Mouse (Mus musculus) common myeloid progenitor, adult 5-6 weeks (primary cell): ENCODE data around the gene Creld2. TPM values are rescaled to one million over a fixed set of nuclear protein-coding genes. Genes with fewer than 3 reads are reported as not detected.

ENCODE experiments used
- ATAC-seq: replicated peaks from 2 replicates; pipeline ENCODE4 v1.8.0; 2016; ENCODE audit warnings: low read depth, mild to moderate bottlenecking, moderate TSS enrichment, inconsistent platforms; ENCODE audit not compliant: poor library complexity, severe bottlenecking
- total RNA-seq: library from RNA; stranded (forward); fragments of 200-1000, 187-1606 nt; gene quantifications from 2 replicates; pipeline ENCODE4 v1.2.3, GENCODE M21; 2017

Creld2 gene
- total RNA-seq, 1 experiment from 2014 or later, result 55.5 TPM

- peak; percentile 84 for ATAC-seq
Measured at GRCm38 (mm10) chr15:88827991-88828799, 8.7 kb downstream of the Creld2 start.

GRCm38 (mm10) chr15:88828800-88829705 lies 9.6 kb downstream of the Creld2 start:
- peak; percentile 92 for ATAC-seq

- ATAC-seq, result no peak
Measured at GRCm38 (mm10) chr15:88829791-88830440, 10.5 kb downstream of the Creld2 start.

GRCm38 (mm10) chr15:88830696-88831095 lies 11.2 kb downstream of the Creld2 start:
- no peak for ATAC-seq

- no peak for ATAC-seq
Measured at GRCm38 (mm10) chr15:88831482-88831881, 12.0 kb downstream of the Creld2 start.

GRCm38 (mm10) chr15:88832536-88832935 lies 13.1 kb downstream of the Creld2 start:
- no peak for ATAC-seq

GRCm38 (mm10) chr15:88836031-88836430 lies 16.6 kb downstream of the Creld2 start:
- ATAC-seq, result no peak

GRCm38 (mm10) chr15:88836571-88836970 lies 17.1 kb downstream of the Creld2 start:
- no peak for ATAC-seq

- peak; percentile 85 for ATAC-seq
Measured at GRCm38 (mm10) chr15:88837199-88837932, 17.9 kb downstream of the Creld2 start.

GRCm38 (mm10) chr15:88837977-88838376 lies 18.5 kb downstream of the Creld2 start:
- no peak for ATAC-seq

- no peak for ATAC-seq
Measured at GRCm38 (mm10) chr15:88839271-88839670, 19.8 kb downstream of the Creld2 start.

GRCm38 (mm10) chr15:88840126-88840525 lies 20.7 kb downstream of the Creld2 start:
- no peak for ATAC-seq

GRCm38 (mm10) chr15:88841160-88841559 lies 21.7 kb downstream of the Creld2 start:
- no peak for ATAC-seq

- no peak for ATAC-seq
Measured at GRCm38 (mm10) chr15:88841580-88842299, 22.3 kb downstream of the Creld2 start.

GRCm38 (mm10) chr15:88842300-88842673 lies 22.8 kb downstream of the Creld2 start:
- ATAC-seq, result no peak

GRCm38 (mm10) chr15:88843486-88844097 lies 24.1 kb downstream of the Creld2 start:
- peak; percentile 36; the same call in 1 of the 2 replicates for ATAC-seq

GRCm38 (mm10) chr15:88844966-88845365 lies 25.5 kb downstream of the Creld2 start:
- ATAC-seq, result no peak

GRCm38 (mm10) chr15:88848661-88849060 lies 29.2 kb downstream of the Creld2 start:
- no peak for ATAC-seq

- no peak for ATAC-seq
Measured at GRCm38 (mm10) chr15:88849621-88850020, 30.2 kb downstream of the Creld2 start.
